Mouse (Mus musculus) layer of hippocampus, adult 9-11 months (tissue): Measurements from ENCODE around the gene Ap5m1.

ENCODE experiments used
- DNase-seq: peaks from one replicate; pipeline ENCODE4 v3.0.0; 2022

Ap5m1 gene

GRCm38 (mm10) chr14:49128544-49129263 is 62.8 kb downstream of the Ap5m1 start:
- DNase-seq = no peak

- no peak for DNase-seq
Observed at GRCm38 (mm10) chr14:49132391-49132790, 66.5 kb downstream of the Ap5m1 start.

- DNase-seq = no peak
Observed at GRCm38 (mm10) chr14:49138171-49138570, 72.3 kb downstream of the Ap5m1 start.

- DNase-seq = no peak
Observed at GRCm38 (mm10) chr14:49140756-49141155, 74.9 kb downstream of the Ap5m1 start.
